Mouse (Mus musculus) intestine, embryonic 15.5 days (tissue): ENCODE results near the gene Sh2d6. TPM values are rescaled to one million over a fixed set of nuclear protein-coding genes. Genes with fewer than 3 reads are reported as not detected.

Source experiments
- ATAC-seq: fragments of 200-750 bp; cut with Nextera tagmentation; 2 replicates; pipeline ENCODE4 v1.8.0; 2017; ENCODE audit warnings: moderate TSS enrichment, moderate library complexity
- H3K27ac ChIP-seq: fragments of 300-500 bp; sonication (generic); 2 replicates; pipeline ENCODE4 v1.5.1; 2015; ENCODE audit warnings: mild to moderate bottlenecking, inconsistent platforms
- H3K27me3 ChIP-seq: fragments of 300-500 bp; sonication (generic); replicated peaks from 2 replicates; pipeline ENCODE4 v1.6.1; 2015; ENCODE audit warnings: inconsistent platforms
- H3K36me3 ChIP-seq: fragments of 300-500 bp; sonication (generic); 2 replicates; pipeline ENCODE4 v1.6.1; 2015; ENCODE audit warnings: inconsistent platforms
- H3K4me1 ChIP-seq: fragments of 300-500 bp; sonication (generic); replicated peaks from 2 replicates; pipeline ENCODE4 v1.6.1; 2015; ENCODE audit warnings: inconsistent platforms
- H3K4me2 ChIP-seq: fragments of 300-500 bp; sonication (generic); replicated peaks from 2 replicates; pipeline ENCODE4 v1.6.1; 2015; ENCODE audit warnings: mild to moderate bottlenecking, inconsistent platforms
- H3K4me3 ChIP-seq: fragments of 300-500 bp; sonication (generic); replicated peaks from 2 replicates; pipeline ENCODE4 v1.5.1; 2015; ENCODE audit warnings: inconsistent platforms
- H3K9ac ChIP-seq: fragments of 300-500 bp; sonication (generic); 2 replicates; pipeline ENCODE4 v1.6.1; 2015; ENCODE audit warnings: inconsistent platforms
- H3K9me3 ChIP-seq: fragments of 300-500 bp; sonication (generic); 2 replicates; pipeline ENCODE4 v1.6.1; 2016; ENCODE audit warnings: inconsistent platforms
- WGBS: fragments of 180-500 bp; shearing (Covaris S2); methylation state at CpG from one replicate; pipeline ENCODE4 v1.1.7; 2015; 5-methylcytosine and 5-hydroxymethylcytosine counted together
- polyA plus RNA-seq: library from polyadenylated mRNA; unstranded; fragments of >200 nt; fragmentation: Nextera tagmentation; extraction: Ambion mirVana; gene quantifications from 2 replicates; pipeline ENCODE4 v1.2.1, GENCODE M21; 2015

Sh2d6 gene
- 0.16 TPM in 1 of 2 replicates, not detected in the other for polyA plus RNA-seq

DNA sequence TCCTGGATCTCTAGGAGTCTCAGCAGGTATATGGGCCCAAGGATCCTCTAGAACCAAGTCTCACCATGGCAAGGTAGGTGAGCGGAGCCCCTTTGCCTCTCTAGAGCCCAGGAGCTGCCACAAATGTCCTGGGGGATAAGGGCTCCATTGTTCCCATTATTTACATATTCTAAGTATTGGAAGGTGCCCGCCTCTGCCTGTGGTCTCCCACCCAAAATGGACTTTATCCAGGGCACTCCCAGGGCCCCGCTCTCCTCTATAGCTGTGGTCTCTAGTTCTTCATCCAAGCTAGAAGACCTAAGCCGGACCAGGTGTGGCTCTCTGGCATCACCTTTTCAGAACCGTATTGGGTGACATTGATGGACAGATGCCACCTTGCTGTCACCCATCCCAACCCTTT lies at the start of gene Sh2d6:
TSS of gene Sh2d6 (minus strand) at position 101 of the 400 bp plus-strand sequence.
- ATAC-seq, result no peak
- Histone ChIP-seq H3K9me3 (no peaks in the 10 kb centered on the region), H3K4me3 (no peak within 1 kb of the TSS), H3K4me1 (peaks cover 12% of the 10 kb centered on the region), H3K27ac (no peak within 1 kb of the TSS), H3K27me3 (no peaks in the 10 kb centered on the region), H3K9ac (no peak within 1 kb of the TSS), H3K4me2 (no peak within 1 kb of the TSS), H3K36me3 (no peaks in the 10 kb centered on the region)
- 79% methylated on average over 5 of the region's 5 CpGs for WGBS

DNA sequence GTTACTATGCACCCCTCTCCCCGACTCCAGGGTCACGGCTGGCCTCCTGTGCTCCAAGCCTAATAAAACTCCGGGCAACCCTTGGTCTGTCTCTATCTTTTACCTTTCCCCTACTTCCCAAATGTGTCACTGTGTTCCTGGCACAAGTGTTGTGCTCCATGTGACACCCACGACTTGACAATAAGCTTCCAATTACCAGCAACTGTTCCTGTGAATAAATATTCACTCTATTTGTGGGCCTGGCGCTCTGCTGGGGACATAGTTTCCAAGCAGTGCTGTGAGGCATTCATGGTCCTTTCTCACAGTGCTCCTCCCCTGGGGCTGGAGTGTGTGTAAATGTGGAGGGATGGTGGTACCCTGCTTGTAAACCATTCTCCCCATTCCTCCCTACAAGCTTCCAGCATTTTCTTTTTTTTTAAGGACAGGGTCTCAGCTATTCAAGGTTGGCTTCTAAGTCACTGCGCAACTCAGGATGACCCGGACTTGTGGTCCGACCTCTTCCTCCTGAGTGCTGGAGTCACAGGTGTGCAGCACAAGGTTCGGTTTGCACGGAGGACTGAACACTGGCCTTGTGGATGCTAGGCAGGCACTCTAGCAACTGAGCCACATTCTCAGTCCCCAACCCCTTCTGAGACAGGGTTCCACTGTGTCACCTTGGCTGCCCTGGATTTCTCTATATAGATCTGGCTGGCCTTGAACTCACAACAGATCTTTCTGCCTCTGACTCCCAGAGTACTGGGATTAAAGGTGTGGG lies 49.3 kb upstream of the Sh2d6 start:
- 85% methylated on average over 10 of the region's 10 CpGs for WGBS
- Histone ChIP-seq H3K9ac (no peak overlapping the region), H3K36me3 (no peaks in the 10 kb centered on the region), H3K27me3 (no peaks in the 10 kb centered on the region), H3K4me2 (no peak overlapping the region), H3K4me1 (peaks cover 1% of the 10 kb centered on the region; the same call in 1 of the 2 replicates), H3K27ac (no peak overlapping the region), H3K4me3 (no peak overlapping the region), H3K9me3 (no peaks in the 10 kb centered on the region)
- ATAC-seq, result no peak

DNA sequence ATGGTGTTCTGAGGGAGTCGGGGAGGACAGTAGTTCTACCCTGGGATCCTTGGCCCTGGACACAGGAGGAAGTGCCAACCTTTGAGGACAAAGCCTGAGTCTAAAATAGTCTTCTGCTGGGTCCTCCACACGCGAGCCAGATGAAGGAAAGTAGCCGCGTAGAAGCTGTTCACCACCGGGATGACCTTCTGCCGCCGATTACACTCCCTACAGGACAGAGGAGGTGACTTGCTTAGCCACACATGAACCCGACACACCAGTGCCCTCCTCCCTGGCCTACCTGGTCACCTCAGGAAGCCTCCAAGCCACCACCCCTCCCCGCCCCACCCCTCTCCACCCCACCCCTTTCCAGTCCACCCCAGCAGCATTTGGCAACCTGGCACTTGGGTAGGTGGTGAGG lies 47.2 kb upstream of the Sh2d6 start:
- peaks cover 6% of the 10 kb centered on the region for H3K4me1 ChIP-seq
- no peak overlapping the region for H3K9ac ChIP-seq
- H3K9me3 ChIP-seq, result no peaks in the 10 kb centered on the region
- no peak overlapping the region for H3K4me3 ChIP-seq
- H3K27ac ChIP-seq, result no peak overlapping the region
- WGBS, result 89% methylated on average over 10 of the region's 10 CpGs
- H3K4me2 ChIP-seq, result no peak overlapping the region
- ATAC-seq, result no peak
- no peaks in the 10 kb centered on the region for H3K36me3 ChIP-seq
- H3K27me3 ChIP-seq, result no peaks in the 10 kb centered on the region

DNA sequence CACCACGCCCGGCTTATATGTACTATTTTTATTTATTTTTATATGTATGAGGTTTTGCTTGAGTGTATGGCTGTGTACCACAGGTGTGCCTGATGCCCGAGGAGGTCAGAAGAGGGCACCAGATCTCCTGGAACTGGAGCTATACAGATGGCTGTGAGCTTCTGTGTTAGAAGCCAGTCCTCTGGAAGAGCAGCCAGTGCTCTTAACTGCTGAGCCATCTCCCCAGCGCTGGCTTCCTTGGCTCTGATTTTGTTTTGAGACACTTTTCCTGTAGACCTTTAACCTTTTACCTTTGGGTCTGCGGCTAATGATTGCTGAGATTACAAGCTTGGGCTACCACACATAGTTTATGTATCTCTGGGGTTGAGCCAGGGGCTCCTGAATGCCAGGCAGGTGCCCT lies 46.0 kb upstream of the Sh2d6 start:
- Histone ChIP-seq H3K27me3 (no peaks in the 10 kb centered on the region), H3K27ac (no peak overlapping the region), H3K4me1 (peaks cover 6% of the 10 kb centered on the region), H3K36me3 (no peaks in the 10 kb centered on the region), H3K4me2 (no peak overlapping the region), H3K9me3 (no peaks in the 10 kb centered on the region), H3K9ac (no peak overlapping the region), H3K4me3 (no peak overlapping the region)
- 81% methylated on average over 5 of the region's 5 CpGs for whole genome bisulfite sequencing
- ATAC-seq, result no peak

GRCm38 (mm10) chr6:72566044-72566443 lies 44.5 kb upstream of the Sh2d6 start:
- H3K9me3 ChIP-seq, result no peaks in the 10 kb centered on the region
- 1% methylated on average over 4 of the region's 4 CpGs for WGBS
- ATAC-seq, result peak; percentile 81
- no peak overlapping the region for H3K4me3 ChIP-seq
- H3K4me2 ChIP-seq, result peak overlapping the region; percentile 22; the same call in 1 of the 2 replicates
- H3K9ac ChIP-seq, result no peak overlapping the region
- no peaks in the 10 kb centered on the region for H3K27me3 ChIP-seq
- H3K27ac ChIP-seq, result 0 out of 2 replicates have a peak overlapping the region, but pooled peaks have one; percentile 27
- peaks cover 6% of the 10 kb centered on the region for H3K4me1 ChIP-seq
- H3K36me3 ChIP-seq, result no peaks in the 10 kb centered on the region

DNA sequence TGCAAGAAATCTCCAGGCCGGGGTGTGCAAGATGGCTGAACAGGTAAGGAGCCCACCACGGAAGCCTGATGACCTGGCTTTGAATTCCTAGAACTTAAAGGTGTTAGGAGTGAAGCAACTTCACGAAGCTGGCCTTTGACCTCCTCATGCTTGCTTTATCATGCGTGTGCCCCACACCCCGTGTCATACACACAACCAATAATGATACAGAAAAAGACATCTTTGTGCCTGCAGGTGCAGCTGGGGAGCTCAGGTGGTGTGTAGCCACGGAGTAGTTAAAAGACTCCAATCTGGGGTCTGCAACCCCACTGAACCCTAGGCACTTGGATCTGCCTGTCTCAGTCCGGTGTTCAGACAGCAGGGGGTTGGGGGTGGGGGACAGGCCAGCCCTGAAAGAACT lies 44.0 kb upstream of the Sh2d6 start:
- Histone ChIP-seq H3K36me3 (no peaks in the 10 kb centered on the region), H3K27ac (0 out of 2 replicates have a peak overlapping the region, but pooled peaks have one; percentile 27), H3K4me3 (no peak overlapping the region), H3K4me1 (peaks cover 6% of the 10 kb centered on the region), H3K27me3 (no peaks in the 10 kb centered on the region), H3K9me3 (no peaks in the 10 kb centered on the region), H3K4me2 (peak overlapping the region; percentile 22; the same call in 1 of the 2 replicates), H3K9ac (no peak overlapping the region)
- 74% methylated on average over 7 of the region's 7 CpGs for WGBS
- ATAC-seq, result peak; percentile 68

DNA sequence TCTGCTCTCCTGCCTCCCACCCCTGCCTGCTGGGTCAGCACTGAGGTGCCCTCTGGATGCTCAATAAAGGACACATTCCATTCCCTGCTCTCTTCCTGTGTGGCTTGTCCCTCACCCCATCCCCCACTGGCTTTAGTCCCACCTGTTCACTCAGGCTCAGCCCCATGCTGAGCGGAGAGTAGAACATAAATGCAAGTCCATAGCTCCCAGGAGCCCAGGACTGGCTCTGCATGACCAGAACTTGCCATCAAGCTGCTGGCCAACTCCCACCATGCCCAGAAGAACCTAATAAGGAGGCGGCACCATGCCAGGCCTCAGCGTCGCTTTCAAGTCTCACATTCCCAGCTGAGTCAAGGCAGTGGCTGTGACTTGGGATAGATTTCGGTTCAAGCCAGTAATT lies 41.4 kb upstream of the Sh2d6 start:
- Histone ChIP-seq H3K4me1 (peaks cover 6% of the 10 kb centered on the region), H3K27ac (no peak overlapping the region), H3K36me3 (no peaks in the 10 kb centered on the region), H3K9ac (no peak overlapping the region), H3K9me3 (no peaks in the 10 kb centered on the region), H3K4me2 (no peak overlapping the region), H3K27me3 (no peaks in the 10 kb centered on the region), H3K4me3 (no peak overlapping the region)
- WGBS, result 75% methylated on average over 5 of the region's 5 CpGs
- no peak for ATAC-seq

DNA sequence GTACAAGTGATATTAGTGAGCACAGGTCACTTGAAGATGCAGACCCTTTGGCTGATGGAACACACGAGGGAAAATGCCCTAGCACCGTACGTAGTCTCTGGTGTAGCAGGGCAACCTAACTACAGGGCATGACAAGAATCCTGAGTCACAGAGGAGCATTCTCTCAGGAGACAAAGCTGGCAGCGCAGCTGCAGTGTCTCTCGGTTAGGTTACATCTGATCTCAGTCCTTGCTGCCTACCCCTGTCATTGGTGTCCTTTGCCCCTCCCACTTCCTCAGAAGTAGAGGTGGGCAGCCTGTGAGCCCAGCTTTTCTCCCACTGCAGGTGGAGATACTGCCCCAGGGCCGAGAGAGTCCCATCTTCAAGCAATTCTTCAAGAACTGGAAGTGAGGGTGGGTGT lies 41.0 kb upstream of the Sh2d6 start:
- Histone ChIP-seq H3K36me3 (no peaks in the 10 kb centered on the region), H3K9ac (no peak overlapping the region), H3K4me1 (peaks cover 6% of the 10 kb centered on the region), H3K4me2 (no peak overlapping the region), H3K27ac (no peak overlapping the region), H3K4me3 (no peak overlapping the region), H3K9me3 (no peaks in the 10 kb centered on the region), H3K27me3 (no peaks in the 10 kb centered on the region)
- WGBS, result 63% methylated on average over 6 of the region's 6 CpGs
- ATAC-seq, result no peak

GRCm38 (mm10) chr6:72560801-72561200 lies 39.3 kb upstream of the Sh2d6 start:
- Histone ChIP-seq H3K4me2 (no peak overlapping the region), H3K9ac (no peak overlapping the region), H3K4me1 (peaks cover 4% of the 10 kb centered on the region), H3K9me3 (no peaks in the 10 kb centered on the region), H3K36me3 (no peaks in the 10 kb centered on the region), H3K27me3 (no peaks in the 10 kb centered on the region), H3K27ac (no peak overlapping the region), H3K4me3 (no peak overlapping the region)
- no peak for ATAC-seq
- 68% methylated on average over 8 of the region's 8 CpGs for WGBS

DNA sequence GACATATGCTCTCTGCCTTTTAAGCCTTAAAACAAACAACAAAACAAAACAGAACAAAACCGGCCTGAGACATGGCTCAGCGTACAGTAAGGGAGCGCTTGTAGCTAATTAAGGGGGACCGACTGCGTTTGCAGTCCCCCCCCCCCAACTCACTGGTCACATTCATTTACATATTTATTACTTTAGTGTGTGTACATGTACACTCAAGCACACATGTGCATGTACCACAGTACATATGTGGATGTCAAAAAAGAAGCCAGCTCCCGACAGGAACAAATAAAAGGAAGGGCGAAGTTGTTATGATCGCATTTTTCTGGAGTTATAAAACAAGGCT lies 31.5 kb upstream of the Sh2d6 start:
- 15% methylated on average over 8 of the region's 8 CpGs for WGBS
- peaks cover 35% of the 10 kb centered on the region for H3K4me1 ChIP-seq
- no peaks in the 10 kb centered on the region for H3K36me3 ChIP-seq
- H3K4me3 ChIP-seq, result peak overlapping the region; percentile 30
- peak overlapping the region; percentile 51 for H3K9ac ChIP-seq
- peak overlapping the region; percentile 71 for H3K4me2 ChIP-seq
- H3K9me3 ChIP-seq, result no peaks in the 10 kb centered on the region
- peak; percentile 52 for ATAC-seq
- H3K27ac ChIP-seq, result peak overlapping the region; percentile 86
- H3K27me3 ChIP-seq, result no peaks in the 10 kb centered on the region

GRCm38 (mm10) chr6:72552171-72553078 lies 30.9 kb upstream of the Sh2d6 start:
- Histone ChIP-seq H3K36me3 (no peaks in the 10 kb centered on the region), H3K4me3 (peak overlapping the region; percentile 30), H3K27me3 (no peaks in the 10 kb centered on the region), H3K27ac (peak overlapping the region; percentile 86), H3K9ac (peak overlapping the region; percentile 51), H3K4me2 (peak overlapping the region; percentile 71), H3K9me3 (no peaks in the 10 kb centered on the region), H3K4me1 (peaks cover 35% of the 10 kb centered on the region)
- ATAC-seq, result peak; percentile 91
- 12% methylated on average over 27 of the region's 27 CpGs for WGBS

GRCm38 (mm10) chr6:72550503-72551100 lies 29.1 kb upstream of the Sh2d6 start:
- Histone ChIP-seq H3K4me1 (peaks cover 35% of the 10 kb centered on the region), H3K9ac (no peak overlapping the region), H3K27ac (no peak overlapping the region), H3K36me3 (no peaks in the 10 kb centered on the region), H3K4me2 (no peak overlapping the region), H3K27me3 (no peaks in the 10 kb centered on the region), H3K9me3 (no peaks in the 10 kb centered on the region), H3K4me3 (no peak overlapping the region)
- no peak for ATAC-seq
- 85% methylated on average over 10 of the region's 10 CpGs for WGBS
